Mouse (Mus musculus) heart, embryonic 12.5 days (tissue): ENCODE measurements around the gene Ube2v1. TPM values are rescaled to one million over a fixed set of nuclear protein-coding genes. Genes with fewer than 3 reads are reported as not detected.

ENCODE experiments used
- ATAC-seq: fragments of 200-750 bp; cut with Nextera tagmentation; 2 replicates; pipeline ENCODE4 v1.8.0; 2017; ENCODE audit warnings: moderate TSS enrichment, moderate library complexity; ENCODE audit not compliant: insufficient number of reproducible peaks, low FRiP score
- H3K27ac ChIP-seq: fragments of 300-500 bp; sonication (generic); 2 replicates; pipeline ENCODE4 v1.5.1; 2016; ENCODE audit warnings: mild to moderate bottlenecking, moderate library complexity; ENCODE audit not compliant: poor library complexity, severe bottlenecking
- H3K27me3 ChIP-seq: fragments of 300-500 bp; sonication (generic); replicated peaks from 2 replicates; pipeline ENCODE4 v1.6.1; 2016; ENCODE audit warnings: mild to moderate bottlenecking, moderate library complexity
- H3K36me3 ChIP-seq: fragments of 300-500 bp; sonication (generic); 2 replicates; pipeline ENCODE4 v1.6.1; 2016; ENCODE audit warnings: mild to moderate bottlenecking, moderate library complexity
- H3K4me1 ChIP-seq: fragments of 300-500 bp; sonication (generic); replicated peaks from 2 replicates; pipeline ENCODE4 v1.6.1; 2016; ENCODE audit warnings: mild to moderate bottlenecking
- H3K4me2 ChIP-seq: fragments of 300-500 bp; sonication (generic); 2 replicates; pipeline ENCODE4 v1.6.1; 2016; ENCODE audit warnings: mild to moderate bottlenecking, moderate library complexity
- H3K4me3 ChIP-seq: fragments of 300-500 bp; sonication (generic); 2 replicates; pipeline ENCODE4 v1.5.1; 2016; ENCODE audit warnings: mild to moderate bottlenecking
- H3K9ac ChIP-seq: fragments of 300-500 bp; sonication (generic); 2 replicates; pipeline ENCODE4 v1.6.1; 2016; ENCODE audit warnings: mild to moderate bottlenecking, moderate library complexity
- H3K9me3 ChIP-seq: fragments of 300-500 bp; sonication (generic); replicated peaks from 2 replicates; pipeline ENCODE4 v1.6.1; 2016; ENCODE audit warnings: mild to moderate bottlenecking, moderate library complexity
- WGBS: fragments of 180-500 bp; shearing (Covaris S2); methylation state at CpG from one replicate; pipeline ENCODE4 v1.1.7; 2016; 5-methylcytosine and 5-hydroxymethylcytosine counted together
- polyA plus RNA-seq: library from polyadenylated mRNA; unstranded; fragments of >200 nt; fragmentation: Nextera tagmentation; extraction: Ambion mirVana; gene quantifications from 2 replicates; pipeline ENCODE4 v1.2.1, GENCODE M21; 2016

Gene Ube2v1
- polyA plus RNA-seq, 1 experiment from 2014 or later, result 216 TPM

GRCm38 (mm10) chr2:167662713-167663112 lies 30.8 kb upstream of the Ube2v1 start:
- peaks cover 4% of the 10 kb centered on the region for H3K36me3 ChIP-seq
- no peak for ATAC-seq
- peaks cover 38% of the 10 kb centered on the region for H3K4me1 ChIP-seq
- no peaks in the 10 kb centered on the region for H3K9me3 ChIP-seq
- H3K27ac ChIP-seq, result no peak overlapping the region
- H3K27me3 ChIP-seq, result peaks cover 11% of the 10 kb centered on the region; the same call in 1 of the 2 replicates
- H3K4me3 ChIP-seq, result 0 out of 2 replicates have a peak overlapping the region, but pooled peaks have one; percentile 97
- H3K9ac ChIP-seq, result 0 out of 2 replicates have a peak overlapping the region, but pooled peaks have one; percentile 16
- 53% methylated on average over 6 of the region's 6 CpGs for WGBS
- peak overlapping the region; percentile 99 for H3K4me2 ChIP-seq

- H3K4me3 ChIP-seq, result peak within 1 kb of the TSS; percentile 97
- H3K27ac ChIP-seq, result peak within 1 kb of the TSS; percentile 64
- H3K9ac ChIP-seq, result peak within 1 kb of the TSS; percentile 96
- peaks cover 47% of the 10 kb centered on the region for H3K4me1 ChIP-seq
- H3K27me3 ChIP-seq, result peaks cover 11% of the 10 kb centered on the region; the same call in 1 of the 2 replicates
- peak; percentile 98 for ATAC-seq
- H3K36me3 ChIP-seq, result peaks cover 8% of the 10 kb centered on the region
- H3K9me3 ChIP-seq, result no peaks in the 10 kb centered on the region
- peak within 1 kb of the TSS; percentile 99 for H3K4me2 ChIP-seq
- WGBS, result 1% methylated on average over 83 of the region's 110 CpGs
Measured at GRCm38 (mm10) chr2:167661270-167662203, 29.6 kb upstream of the Ube2v1 start, which contains the start of gene Gm20431. Gene Gm20431, minus strand, starts transcription at chr2:167661496.

- H3K27me3 ChIP-seq, result peaks cover 11% of the 10 kb centered on the region; the same call in 1 of the 2 replicates
- H3K27ac ChIP-seq, result 0 out of 2 replicates have a peak overlapping the region, but pooled peaks have one; percentile 35
- 2% methylated on average over 12 of the region's 12 CpGs for WGBS
- peaks cover 49% of the 10 kb centered on the region for H3K4me1 ChIP-seq
- no peaks in the 10 kb centered on the region for H3K9me3 ChIP-seq
- H3K4me3 ChIP-seq, result peak overlapping the region; percentile 97
- peak overlapping the region; percentile 96 for H3K9ac ChIP-seq
- H3K36me3 ChIP-seq, result peaks cover 8% of the 10 kb centered on the region
- no peak for ATAC-seq
- peak overlapping the region; percentile 99 for H3K4me2 ChIP-seq
Measured at GRCm38 (mm10) chr2:167660611-167660971, 28.7 kb upstream of the Ube2v1 start.

GRCm38 (mm10) chr2:167659847-167660610 lies 28.1 kb upstream of the Ube2v1 start:
- peak overlapping the region; percentile 97 for H3K4me3 ChIP-seq
- H3K4me1 ChIP-seq, result peaks cover 49% of the 10 kb centered on the region
- peak overlapping the region; percentile 35; the same call in 1 of the 2 replicates for H3K27ac ChIP-seq
- H3K4me2 ChIP-seq, result peak overlapping the region; percentile 99
- peaks cover 11% of the 10 kb centered on the region; the same call in 1 of the 2 replicates for H3K27me3 ChIP-seq
- 26% methylated on average over 13 of the region's 13 CpGs for WGBS
- H3K9ac ChIP-seq, result peak overlapping the region; percentile 96
- no peaks in the 10 kb centered on the region for H3K9me3 ChIP-seq
- H3K36me3 ChIP-seq, result peaks cover 9% of the 10 kb centered on the region
- peak; percentile 15; the same call in 1 of the 2 replicates for ATAC-seq

- Histone ChIP-seq H3K4me3 (peak overlapping the region; percentile 97; the same call in 1 of the 2 replicates), H3K9me3 (no peaks in the 10 kb centered on the region), H3K27me3 (peaks cover 11% of the 10 kb centered on the region; the same call in 1 of the 2 replicates), H3K9ac (peak overlapping the region; percentile 96), H3K4me2 (peak overlapping the region; percentile 99), H3K27ac (0 out of 2 replicates have a peak overlapping the region, but pooled peaks have one; percentile 35), H3K4me1 (peaks cover 49% of the 10 kb centered on the region), H3K36me3 (peaks cover 16% of the 10 kb centered on the region)
- 67% methylated on average over 10 of the region's 10 CpGs for WGBS
- no peak for ATAC-seq
Measured at GRCm38 (mm10) chr2:167659177-167659846, 27.4 kb upstream of the Ube2v1 start.

- peak overlapping the region; percentile 30 for H3K9ac ChIP-seq
- no peak for ATAC-seq
- H3K27ac ChIP-seq, result no peak overlapping the region
- peaks cover 49% of the 10 kb centered on the region for H3K4me1 ChIP-seq
- peak overlapping the region; percentile 99 for H3K4me2 ChIP-seq
- H3K4me3 ChIP-seq, result 0 out of 2 replicates have a peak overlapping the region, but pooled peaks have one; percentile 97
- H3K36me3 ChIP-seq, result peaks cover 22% of the 10 kb centered on the region
- H3K9me3 ChIP-seq, result no peaks in the 10 kb centered on the region
- peaks cover 11% of the 10 kb centered on the region; the same call in 1 of the 2 replicates for H3K27me3 ChIP-seq
- WGBS, result 46% methylated on average over 11 of the region's 11 CpGs
Measured at GRCm38 (mm10) chr2:167658712-167659111, 26.8 kb upstream of the Ube2v1 start.

- no peak for ATAC-seq
- Histone ChIP-seq H3K4me2 (peak overlapping the region; percentile 99; the same call in 1 of the 2 replicates), H3K9me3 (no peaks in the 10 kb centered on the region), H3K9ac (no peak overlapping the region), H3K27ac (no peak overlapping the region), H3K36me3 (peaks cover 28% of the 10 kb centered on the region), H3K4me1 (peaks cover 49% of the 10 kb centered on the region), H3K4me3 (no peak overlapping the region), H3K27me3 (peaks cover 7% of the 10 kb centered on the region; the same call in 1 of the 2 replicates)
- WGBS, result 85% methylated on average over 4 of the region's 4 CpGs
Measured at GRCm38 (mm10) chr2:167657973-167658372, 26.1 kb upstream of the Ube2v1 start.

GRCm38 (mm10) chr2:167656629-167657478 lies 25.0 kb upstream of the Ube2v1 start:
- ATAC-seq, result no peak
- WGBS, result 81% methylated on average over 16 of the region's 16 CpGs
- no peaks in the 10 kb centered on the region for H3K27me3 ChIP-seq
- H3K4me2 ChIP-seq, result no peak overlapping the region
- H3K27ac ChIP-seq, result no peak overlapping the region
- H3K9me3 ChIP-seq, result no peaks in the 10 kb centered on the region
- H3K4me3 ChIP-seq, result no peak overlapping the region
- no peak overlapping the region for H3K9ac ChIP-seq
- H3K4me1 ChIP-seq, result peaks cover 42% of the 10 kb centered on the region
- H3K36me3 ChIP-seq, result peaks cover 40% of the 10 kb centered on the region

GRCm38 (mm10) chr2:167654911-167655600 lies 23.2 kb upstream of the Ube2v1 start:
- Histone ChIP-seq H3K36me3 (peaks cover 50% of the 10 kb centered on the region), H3K27me3 (no peaks in the 10 kb centered on the region), H3K4me3 (no peak overlapping the region), H3K9me3 (no peaks in the 10 kb centered on the region), H3K27ac (no peak overlapping the region), H3K4me1 (peaks cover 33% of the 10 kb centered on the region), H3K4me2 (no peak overlapping the region), H3K9ac (no peak overlapping the region)
- ATAC-seq, result no peak
- 85% methylated on average over 10 of the region's 10 CpGs for WGBS
